Mouse (Mus musculus): ENCODE measurements around the gene Krtap10-10. TPM values are rescaled to one million over a fixed set of nuclear protein-coding genes. Genes with fewer than 3 reads are reported as not detected.

Gene Krtap10-10
- polyA plus RNA-seq, 1 experiment from 2014 or later = not detected

GRCm38 (mm10) chr10:77811743-77812142, 24.0 kb upstream of the Krtap10-10 start, which contains the start of gene Gm9507:
TSS of gene Gm9507 (minus strand) at chr10:77811843.
- Histone ChIP-seq H3K4me2 (ENCODE audit: low read depth, low read length, severe bottlenecking) (no peak within 1 kb of the TSS), H3K9ac (ENCODE audit: low read length) (no peak within 1 kb of the TSS), H3K9me3 (ENCODE audit: control insufficient read depth, low read length) (no peaks in the 10 kb centered on the region; the same call in 1 of the 2 replicates), H3K4me1 (replicated peaks; ENCODE audit: control insufficient read depth, insufficient read depth, low read length) (no peaks in the 10 kb centered on the region), H3K27me3 (ENCODE audit: control insufficient read depth, insufficient read depth, low read length) (no peaks in the 10 kb centered on the region), H3K36me3 (ENCODE audit: control insufficient read depth, insufficient read depth, low read length) (no peaks in the 10 kb centered on the region), H3K4me3 (ENCODE audit: low read depth, low read length) (no peak within 1 kb of the TSS), H3K27ac (ENCODE audit: low read depth, low read length) (no peak within 1 kb of the TSS)
- no peak for DNase-seq (ENCODE audit: low spot score)
- ATAC-seq (replicated peaks; ENCODE audit: low FRiP score) = no peak
- WGBS = 72% methylated on average over 5 of the region's 5 CpGs

GRCm38 (mm10) chr10:77814382-77814781, 21.4 kb upstream of the Krtap10-10 start, which contains the start of gene Gm2696:
TSS of gene Gm2696 (plus strand) at chr10:77814682.
- H3K27ac ChIP-seq (ENCODE audit: low read depth, low read length) = no peak within 1 kb of the TSS
- H3K4me1 ChIP-seq (replicated peaks; ENCODE audit: control insufficient read depth, insufficient read depth, low read length) = no peaks in the 10 kb centered on the region
- no peak within 1 kb of the TSS for H3K4me3 ChIP-seq (ENCODE audit: low read depth, low read length)

GRCm38 (mm10) chr10:77815514-77815913, 20.2 kb upstream of the Krtap10-10 start:
- Histone ChIP-seq H3K4me2 (ENCODE audit: low read depth, low read length, severe bottlenecking) (no peak overlapping the region), H3K9me3 (ENCODE audit: control insufficient read depth, low read length) (no peaks in the 10 kb centered on the region), H3K4me3 (ENCODE audit: low read depth, low read length) (no peak overlapping the region), H3K4me1 (replicated peaks; ENCODE audit: control insufficient read depth, insufficient read depth, low read length) (no peaks in the 10 kb centered on the region), H3K27ac (ENCODE audit: low read depth, low read length) (no peak overlapping the region), H3K27me3 (ENCODE audit: control insufficient read depth, insufficient read depth, low read length) (no peaks in the 10 kb centered on the region), H3K36me3 (ENCODE audit: control insufficient read depth, insufficient read depth, low read length) (no peaks in the 10 kb centered on the region), H3K9ac (ENCODE audit: low read length) (no peak overlapping the region)
- 37% methylated on average over 5 of the region's 5 CpGs for WGBS
- no peak for ATAC-seq (replicated peaks; ENCODE audit: low FRiP score)
- peak; percentile 64 for DNase-seq (ENCODE audit: low spot score)

More at GRCm38 (mm10) chr10:77814382-77814781, 21.4 kb upstream of the Krtap10-10 start, which contains the start of gene Gm2696:
- ATAC-seq (replicated peaks; ENCODE audit: low FRiP score) (no peak), DNase-seq (ENCODE audit: low spot score) (no peak)
- no peaks in the 10 kb centered on the region for H3K27me3 ChIP-seq (ENCODE audit: control insufficient read depth, insufficient read depth, low read length)
- no peak within 1 kb of the TSS for H3K9ac ChIP-seq (ENCODE audit: low read length)
- H3K36me3 ChIP-seq (ENCODE audit: control insufficient read depth, insufficient read depth, low read length) = no peaks in the 10 kb centered on the region
- 61% methylated on average over 4 of the region's 4 CpGs for WGBS
- H3K4me2 ChIP-seq (ENCODE audit: low read depth, low read length, severe bottlenecking) = no peak within 1 kb of the TSS
- H3K9me3 ChIP-seq (ENCODE audit: control insufficient read depth, low read length) = no peaks in the 10 kb centered on the region

GRCm38 (mm10) chr10:77818523-77818922, 17.2 kb upstream of the Krtap10-10 start:
- H3K4me3 ChIP-seq (ENCODE audit: low read depth, low read length) = no peak overlapping the region
- no peak overlapping the region for H3K4me2 ChIP-seq (ENCODE audit: low read depth, low read length, severe bottlenecking)
- ATAC-seq (replicated peaks; ENCODE audit: low FRiP score) = no peak
- H3K36me3 ChIP-seq (ENCODE audit: control insufficient read depth, insufficient read depth, low read length) = no peaks in the 10 kb centered on the region
- 93% methylated on average over 4 of the region's 4 CpGs for WGBS
- no peak for DNase-seq (ENCODE audit: low spot score)
- H3K27me3 ChIP-seq (ENCODE audit: control insufficient read depth, insufficient read depth, low read length) = no peaks in the 10 kb centered on the region
- no peaks in the 10 kb centered on the region for H3K4me1 ChIP-seq (replicated peaks; ENCODE audit: control insufficient read depth, insufficient read depth, low read length)
- H3K9ac ChIP-seq (ENCODE audit: low read length) = no peak overlapping the region
- H3K27ac ChIP-seq (ENCODE audit: low read depth, low read length) = no peak overlapping the region
- no peaks in the 10 kb centered on the region for H3K9me3 ChIP-seq (ENCODE audit: control insufficient read depth, low read length)

- Histone ChIP-seq H3K27me3 (ENCODE audit: control insufficient read depth, insufficient read depth, low read length) (no peaks in the 10 kb centered on the region), H3K4me3 (ENCODE audit: low read depth, low read length) (no peak overlapping the region), H3K9me3 (ENCODE audit: control insufficient read depth, low read length) (no peaks in the 10 kb centered on the region), H3K36me3 (ENCODE audit: control insufficient read depth, insufficient read depth, low read length) (no peaks in the 10 kb centered on the region), H3K4me1 (replicated peaks; ENCODE audit: control insufficient read depth, insufficient read depth, low read length) (no peaks in the 10 kb centered on the region), H3K27ac (ENCODE audit: low read depth, low read length) (no peak overlapping the region), H3K4me2 (ENCODE audit: low read depth, low read length, severe bottlenecking) (no peak overlapping the region), H3K9ac (ENCODE audit: low read length) (no peak overlapping the region)
- DNase-seq (ENCODE audit: low spot score) (no peak), ATAC-seq (replicated peaks; ENCODE audit: low FRiP score) (no peak)
- WGBS = 18% methylated on average over 4 of the region's 4 CpGs
Observed at GRCm38 (mm10) chr10:77819203-77819602, 16.5 kb upstream of the Krtap10-10 start.

GRCm38 (mm10) chr10:77826951-77827350, 8.8 kb upstream of the Krtap10-10 start, which contains the start of gene Krtap10-4:
TSS of gene Krtap10-4 (minus strand) at chr10:77827095.
- 76% methylated on average over 6 of the region's 6 CpGs for WGBS
- H3K4me1 ChIP-seq (replicated peaks; ENCODE audit: control insufficient read depth, insufficient read depth, low read length) = no peaks in the 10 kb centered on the region
- no peak within 1 kb of the TSS for H3K27ac ChIP-seq (ENCODE audit: low read depth, low read length)
- H3K36me3 ChIP-seq (ENCODE audit: control insufficient read depth, insufficient read depth, low read length) = no peaks in the 10 kb centered on the region
- no peak within 1 kb of the TSS for H3K4me2 ChIP-seq (ENCODE audit: low read depth, low read length, severe bottlenecking)
- no peak within 1 kb of the TSS for H3K9ac ChIP-seq (ENCODE audit: low read length)
- DNase-seq (ENCODE audit: low spot score) (no peak), ATAC-seq (replicated peaks; ENCODE audit: low FRiP score) (no peak)
- H3K9me3 ChIP-seq (ENCODE audit: control insufficient read depth, low read length) = no peaks in the 10 kb centered on the region
- no peak within 1 kb of the TSS for H3K4me3 ChIP-seq (ENCODE audit: low read depth, low read length)
- H3K27me3 ChIP-seq (ENCODE audit: control insufficient read depth, insufficient read depth, low read length) = no peaks in the 10 kb centered on the region

- DNase-seq (ENCODE audit: low spot score) (no peak), ATAC-seq (replicated peaks; ENCODE audit: low FRiP score) (no peak)
- Histone ChIP-seq H3K9ac (ENCODE audit: low read length) (no peak overlapping the region), H3K9me3 (ENCODE audit: control insufficient read depth, low read length) (no peaks in the 10 kb centered on the region), H3K4me1 (replicated peaks; ENCODE audit: control insufficient read depth, insufficient read depth, low read length) (no peaks in the 10 kb centered on the region), H3K4me3 (ENCODE audit: low read depth, low read length) (no peak overlapping the region), H3K27ac (ENCODE audit: low read depth, low read length) (no peak overlapping the region), H3K27me3 (ENCODE audit: control insufficient read depth, insufficient read depth, low read length) (no peaks in the 10 kb centered on the region), H3K4me2 (ENCODE audit: low read depth, low read length, severe bottlenecking) (no peak overlapping the region), H3K36me3 (ENCODE audit: control insufficient read depth, insufficient read depth, low read length) (no peaks in the 10 kb centered on the region)
- 74% methylated on average over 6 of the region's 6 CpGs for WGBS
Observed at GRCm38 (mm10) chr10:77839006-77839405, 3.3 kb downstream of the Krtap10-10 start.

- ATAC-seq (replicated peaks; ENCODE audit: low FRiP score) (no peak), DNase-seq (ENCODE audit: low spot score) (no peak)
- H3K9ac ChIP-seq (ENCODE audit: low read length) = no peak within 1 kb of the TSS
- no peaks in the 10 kb centered on the region for H3K27me3 ChIP-seq (ENCODE audit: control insufficient read depth, insufficient read depth, low read length)
- H3K4me3 ChIP-seq (ENCODE audit: low read depth, low read length) = no peak within 1 kb of the TSS
- H3K27ac ChIP-seq (ENCODE audit: low read depth, low read length) = no peak within 1 kb of the TSS
- H3K9me3 ChIP-seq (ENCODE audit: control insufficient read depth, low read length) = no peaks in the 10 kb centered on the region; the same call in 1 of the 2 replicates
- no peaks in the 10 kb centered on the region for H3K36me3 ChIP-seq (ENCODE audit: control insufficient read depth, insufficient read depth, low read length)
- H3K4me1 ChIP-seq (replicated peaks; ENCODE audit: control insufficient read depth, insufficient read depth, low read length) = no peaks in the 10 kb centered on the region
- no peak within 1 kb of the TSS for H3K4me2 ChIP-seq (ENCODE audit: low read depth, low read length, severe bottlenecking)
- WGBS = 100% methylated on average over 1 of the region's 3 CpGs
Observed at GRCm38 (mm10) chr10:77846503-77846902, 10.8 kb downstream of the Krtap10-10 start, which contains the start of gene Gm36176. TSS of gene Gm36176 (plus strand) at chr10:77846803.

- H3K9me3 ChIP-seq (ENCODE audit: control insufficient read depth, low read length) = no peaks in the 10 kb centered on the region; the same call in 1 of the 2 replicates
- H3K4me1 ChIP-seq (replicated peaks; ENCODE audit: control insufficient read depth, insufficient read depth, low read length) = no peaks in the 10 kb centered on the region
- H3K9ac ChIP-seq (ENCODE audit: low read length) = no peak overlapping the region
- no peak for DNase-seq (ENCODE audit: low spot score)
- no peaks in the 10 kb centered on the region for H3K27me3 ChIP-seq (ENCODE audit: control insufficient read depth, insufficient read depth, low read length)
- no peak overlapping the region for H3K4me3 ChIP-seq (ENCODE audit: low read depth, low read length)
- no peak overlapping the region for H3K27ac ChIP-seq (ENCODE audit: low read depth, low read length)
- ATAC-seq (replicated peaks; ENCODE audit: low FRiP score) = no peak
- H3K36me3 ChIP-seq (ENCODE audit: control insufficient read depth, insufficient read depth, low read length) = no peaks in the 10 kb centered on the region
- 19% methylated on average over 2 of the region's 2 CpGs for WGBS
- H3K4me2 ChIP-seq (ENCODE audit: low read depth, low read length, severe bottlenecking) = no peak overlapping the region
Observed at GRCm38 (mm10) chr10:77846961-77847360, 11.2 kb downstream of the Krtap10-10 start.

All from forebrain, embryonic 11.5 days (tissue).